Mouse (Mus musculus) neural tube, embryonic 13.5 days (tissue): ENCODE results near the gene Fbxo34. TPM values are rescaled to one million over a fixed set of nuclear protein-coding genes. Genes with fewer than 3 reads are reported as not detected.

Experiments
- ATAC-seq: fragments of 200-750 bp; cut with Nextera tagmentation; 2 replicates; pipeline ENCODE4 v1.8.0; 2017; ENCODE audit warnings: low read depth, mild to moderate bottlenecking, moderate TSS enrichment, moderate library complexity
- H3K27ac ChIP-seq: fragments of 300-500 bp; sonication (generic); replicated peaks from 2 replicates; pipeline ENCODE4 v1.5.1; 2015; ENCODE audit warnings: moderate library complexity, mild to moderate bottlenecking, inconsistent platforms
- H3K27me3 ChIP-seq: fragments of 300-500 bp; sonication (generic); 2 replicates; pipeline ENCODE4 v1.6.1; 2015; ENCODE audit warnings: mild to moderate bottlenecking, inconsistent platforms
- H3K36me3 ChIP-seq: fragments of 300-500 bp; sonication (generic); 2 replicates; pipeline ENCODE4 v1.6.1; 2015; ENCODE audit warnings: mild to moderate bottlenecking, inconsistent platforms
- H3K4me1 ChIP-seq: fragments of 300-500 bp; sonication (generic); replicated peaks from 2 replicates; pipeline ENCODE4 v1.6.1; 2015; ENCODE audit warnings: inconsistent platforms
- H3K4me2 ChIP-seq: fragments of 300-500 bp; sonication (generic); 2 replicates; pipeline ENCODE4 v1.6.1; 2015; ENCODE audit warnings: inconsistent platforms, mild to moderate bottlenecking, moderate library complexity
- H3K4me3 ChIP-seq: fragments of 300-500 bp; sonication (generic); 2 replicates; pipeline ENCODE4 v1.5.1; 2015; ENCODE audit warnings: mild to moderate bottlenecking, inconsistent platforms
- H3K9ac ChIP-seq: fragments of 300-500 bp; sonication (generic); 2 replicates; pipeline ENCODE4 v1.6.1; 2015; ENCODE audit warnings: moderate library complexity, mild to moderate bottlenecking, inconsistent platforms
- H3K9me3 ChIP-seq: fragments of 300-500 bp; sonication (generic); 2 replicates; pipeline ENCODE4 v1.6.1; 2016; ENCODE audit warnings: inconsistent platforms
- WGBS: fragments of 180-500 bp; shearing (Covaris S2); methylation state at CpG from one replicate; pipeline ENCODE4 v1.1.7; 2015; 5-methylcytosine and 5-hydroxymethylcytosine counted together
- polyA plus RNA-seq: library from polyadenylated mRNA; unstranded; fragments of >200 nt; fragmentation: Nextera tagmentation; extraction: Ambion mirVana; gene quantifications from 2 replicates; pipeline ENCODE4 v1.2.1, GENCODE M21; 2015

Gene Fbxo34
- polyA plus RNA-seq, 1 experiment from 2014 or later, result 24.0 TPM

DNA sequence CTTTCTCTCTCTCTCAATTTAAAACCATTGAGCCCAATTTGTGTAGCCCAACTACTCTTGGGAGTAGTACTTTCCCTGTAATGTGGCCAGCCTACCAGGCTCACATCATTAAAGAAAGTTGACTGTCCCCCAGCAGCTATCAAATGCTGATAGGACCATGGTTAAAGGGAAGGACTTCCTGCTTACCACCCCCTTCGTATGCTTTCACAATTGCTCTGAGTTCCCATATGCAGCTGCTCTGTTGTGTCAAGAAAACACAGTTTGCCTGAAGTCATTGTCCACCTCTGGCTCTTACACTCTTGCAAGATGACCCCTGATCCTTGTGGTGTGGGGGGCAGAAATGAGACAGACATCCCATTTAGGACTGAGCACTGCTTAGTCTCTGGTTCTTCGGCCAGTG, 5.3 kb upstream of the Fbxo34 start:
- WGBS, result 74% methylated on average over 2 of the region's 2 CpGs
- no peaks in the 10 kb centered on the region for H3K4me1 ChIP-seq
- no peak for ATAC-seq
- H3K27ac ChIP-seq, result no peak overlapping the region
- no peaks in the 10 kb centered on the region for H3K27me3 ChIP-seq
- H3K9me3 ChIP-seq, result peaks cover 5% of the 10 kb centered on the region
- no peaks in the 10 kb centered on the region for H3K36me3 ChIP-seq
- no peak overlapping the region for H3K4me3 ChIP-seq
- H3K9ac ChIP-seq, result no peak overlapping the region
- no peak overlapping the region for H3K4me2 ChIP-seq

DNA sequence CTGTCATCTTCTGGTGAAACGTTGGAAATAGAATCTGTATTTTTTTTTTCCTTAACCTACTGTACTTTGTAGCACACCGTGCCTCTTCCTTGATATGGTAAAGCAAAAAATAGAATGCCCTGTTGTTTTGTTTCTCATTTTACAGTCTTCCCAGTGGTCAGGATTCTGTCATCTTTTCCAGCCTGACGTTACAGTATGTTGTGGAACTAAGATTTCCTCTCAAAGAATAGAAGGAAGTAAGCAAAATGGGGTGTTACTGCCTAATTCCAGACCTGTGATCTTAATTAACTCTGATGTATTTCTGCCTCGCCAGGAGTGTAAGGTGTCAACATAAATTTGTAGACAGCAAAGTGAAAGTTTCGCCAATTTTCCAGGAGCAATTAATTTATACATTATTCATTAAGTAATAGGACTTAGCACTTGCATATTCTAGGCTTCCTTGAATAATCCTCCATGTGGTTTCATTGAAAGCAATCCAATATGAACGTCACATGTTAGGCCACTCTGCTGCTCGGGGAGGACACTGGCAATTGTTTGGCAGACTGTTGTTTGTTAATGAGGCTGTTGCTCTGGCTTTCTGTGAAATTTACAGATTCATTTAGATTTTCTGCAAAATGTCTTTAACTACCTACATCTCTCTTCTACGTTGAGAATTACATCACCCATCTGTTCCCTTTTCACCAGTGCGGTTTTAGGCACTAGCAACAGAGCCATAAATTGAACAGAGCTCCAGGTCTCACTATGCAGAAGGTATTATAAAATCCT, 4.7 kb upstream of the Fbxo34 start:
- Histone ChIP-seq H3K4me3 (no peak overlapping the region), H3K36me3 (no peaks in the 10 kb centered on the region), H3K9me3 (no peaks in the 10 kb centered on the region), H3K9ac (no peak overlapping the region), H3K27ac (no peak overlapping the region), H3K27me3 (no peaks in the 10 kb centered on the region), H3K4me2 (no peak overlapping the region), H3K4me1 (no peaks in the 10 kb centered on the region)
- 70% methylated on average over 9 of the region's 9 CpGs for WGBS
- ATAC-seq, result no peak

DNA sequence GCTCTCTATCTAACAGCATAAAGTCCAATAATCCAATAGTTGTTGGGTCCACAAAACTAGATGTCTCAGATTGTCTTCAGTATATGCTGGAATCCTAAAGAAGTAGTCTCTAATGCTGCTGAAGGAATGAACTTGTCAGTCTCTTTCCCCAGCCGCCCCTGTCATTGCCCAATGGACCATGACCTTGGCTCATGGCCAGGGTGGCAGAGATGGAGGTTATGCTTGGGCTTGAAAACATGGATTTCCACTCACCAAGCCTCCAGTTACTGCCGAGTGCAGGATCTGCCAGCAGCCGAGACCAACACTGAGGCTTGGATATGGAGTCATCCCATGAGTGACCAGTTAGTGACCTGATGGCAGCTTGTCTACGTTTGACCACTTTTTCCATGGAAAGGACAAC, 9.3 kb downstream of the Fbxo34 start:
- Histone ChIP-seq H3K9me3 (no peaks in the 10 kb centered on the region), H3K36me3 (no peaks in the 10 kb centered on the region), H3K4me2 (no peak overlapping the region), H3K4me3 (no peak overlapping the region), H3K4me1 (no peaks in the 10 kb centered on the region), H3K27ac (no peak overlapping the region), H3K9ac (no peak overlapping the region), H3K27me3 (no peaks in the 10 kb centered on the region)
- WGBS, result 86% methylated on average over 4 of the region's 4 CpGs
- no peak for ATAC-seq

DNA sequence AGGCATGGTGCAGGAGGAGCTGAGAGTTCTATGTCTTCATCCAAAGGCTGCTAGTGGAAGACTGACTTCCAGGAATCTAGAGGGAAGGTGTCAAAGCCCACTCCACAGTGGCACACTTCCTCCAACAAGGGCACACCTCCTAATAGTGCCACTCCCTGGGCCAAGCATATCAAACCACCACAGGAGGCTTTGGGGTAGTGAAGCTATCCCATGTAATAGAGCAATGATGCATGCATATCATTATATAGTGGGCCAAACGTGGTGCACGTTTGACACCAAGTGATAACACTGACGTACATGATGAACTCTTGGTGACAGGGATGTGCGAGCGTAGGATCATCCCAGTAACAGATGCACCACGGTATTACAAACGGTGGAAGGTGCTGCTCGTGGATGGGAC, 11.8 kb downstream of the Fbxo34 start:
- 91% methylated on average over 8 of the region's 8 CpGs for WGBS
- no peak overlapping the region for H3K4me3 ChIP-seq
- ATAC-seq, result no peak
- no peaks in the 10 kb centered on the region for H3K36me3 ChIP-seq
- H3K9ac ChIP-seq, result no peak overlapping the region
- H3K9me3 ChIP-seq, result no peaks in the 10 kb centered on the region
- H3K27ac ChIP-seq, result no peak overlapping the region
- H3K4me1 ChIP-seq, result no peaks in the 10 kb centered on the region
- no peaks in the 10 kb centered on the region for H3K27me3 ChIP-seq
- no peak overlapping the region for H3K4me2 ChIP-seq

DNA sequence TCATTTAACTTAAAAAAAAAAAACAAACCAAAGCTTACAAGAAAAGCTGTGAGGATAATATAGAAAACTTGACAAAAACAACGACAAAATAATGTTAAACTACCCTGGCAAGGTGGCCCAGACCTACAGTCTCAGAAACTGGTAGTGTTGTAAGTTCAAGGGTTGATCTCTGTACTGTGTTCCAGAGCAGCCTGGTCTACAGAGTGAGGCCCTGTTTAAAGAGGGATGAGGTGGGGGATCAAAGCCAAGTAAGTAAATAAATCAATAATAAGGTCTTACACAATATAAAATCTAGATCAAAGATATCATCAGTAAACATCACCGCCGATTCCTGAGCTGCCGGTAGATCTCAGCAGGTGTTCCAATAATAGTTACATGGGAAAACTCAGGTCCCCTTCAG, 12.2 kb downstream of the Fbxo34 start:
- Histone ChIP-seq H3K4me2 (no peak overlapping the region), H3K4me1 (no peaks in the 10 kb centered on the region), H3K4me3 (no peak overlapping the region), H3K27me3 (no peaks in the 10 kb centered on the region), H3K27ac (no peak overlapping the region), H3K36me3 (no peaks in the 10 kb centered on the region), H3K9me3 (no peaks in the 10 kb centered on the region), H3K9ac (no peak overlapping the region)
- 88% methylated on average over 4 of the region's 4 CpGs for WGBS
- ATAC-seq, result no peak

DNA sequence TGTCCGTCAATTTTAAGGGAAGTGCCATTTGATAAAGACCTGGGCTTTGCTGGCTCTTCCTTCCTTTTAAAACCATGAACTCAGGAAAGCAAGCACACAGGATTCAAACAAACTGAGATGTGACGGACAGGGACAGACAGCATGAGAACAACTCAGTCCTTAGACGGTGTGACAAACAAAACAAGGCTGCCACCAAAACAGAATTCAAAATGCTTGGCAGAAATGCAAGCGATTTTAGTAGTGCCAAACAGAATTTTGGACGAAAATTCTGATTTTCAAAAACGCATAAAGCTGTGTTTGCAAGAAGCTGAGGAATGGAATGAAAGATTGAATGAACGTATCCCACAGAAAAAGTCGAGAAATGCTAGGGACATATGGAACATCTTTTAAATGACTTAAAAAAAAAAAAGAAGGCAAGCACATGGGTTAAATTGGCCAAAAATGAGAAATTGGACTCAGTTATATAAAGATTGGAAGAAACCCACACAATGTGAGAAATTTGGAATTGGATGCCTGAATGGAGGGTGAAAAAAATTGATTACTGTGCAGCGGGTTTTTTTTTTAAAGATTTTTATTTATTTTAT, 12.7 kb downstream of the Fbxo34 start:
- Histone ChIP-seq H3K27me3 (no peaks in the 10 kb centered on the region), H3K4me2 (no peak overlapping the region), H3K4me1 (no peaks in the 10 kb centered on the region), H3K4me3 (no peak overlapping the region), H3K9ac (no peak overlapping the region), H3K9me3 (no peaks in the 10 kb centered on the region), H3K36me3 (no peaks in the 10 kb centered on the region), H3K27ac (no peak overlapping the region)
- WGBS, result 84% methylated on average over 9 of the region's 9 CpGs
- ATAC-seq, result no peak

DNA sequence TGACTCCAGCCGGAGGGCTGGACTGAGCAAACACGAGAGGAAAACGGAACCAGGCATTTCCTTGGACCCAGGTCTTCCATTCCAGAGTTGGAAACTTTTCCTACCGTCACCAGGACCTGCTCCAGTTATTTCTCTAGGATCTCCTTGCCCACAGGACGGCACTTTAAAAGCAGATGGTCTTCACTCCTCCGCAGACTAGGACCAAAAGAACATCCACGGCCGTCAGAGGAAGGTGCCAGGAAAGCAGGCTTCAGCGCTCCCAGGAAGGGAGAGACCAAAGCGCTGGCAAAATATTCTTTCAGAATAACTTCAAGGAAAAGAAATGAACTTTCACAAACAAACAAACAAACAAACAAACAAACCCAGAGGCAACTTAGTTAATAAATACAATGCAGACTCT, 14.2 kb downstream of the Fbxo34 start:
- H3K9ac ChIP-seq, result no peak overlapping the region
- no peak for ATAC-seq
- no peak overlapping the region for H3K4me3 ChIP-seq
- H3K36me3 ChIP-seq, result no peaks in the 10 kb centered on the region
- H3K4me2 ChIP-seq, result no peak overlapping the region
- no peaks in the 10 kb centered on the region for H3K4me1 ChIP-seq
- no peaks in the 10 kb centered on the region for H3K9me3 ChIP-seq
- WGBS, result 90% methylated on average over 10 of the region's 10 CpGs
- no peak overlapping the region for H3K27ac ChIP-seq
- no peaks in the 10 kb centered on the region for H3K27me3 ChIP-seq

DNA sequence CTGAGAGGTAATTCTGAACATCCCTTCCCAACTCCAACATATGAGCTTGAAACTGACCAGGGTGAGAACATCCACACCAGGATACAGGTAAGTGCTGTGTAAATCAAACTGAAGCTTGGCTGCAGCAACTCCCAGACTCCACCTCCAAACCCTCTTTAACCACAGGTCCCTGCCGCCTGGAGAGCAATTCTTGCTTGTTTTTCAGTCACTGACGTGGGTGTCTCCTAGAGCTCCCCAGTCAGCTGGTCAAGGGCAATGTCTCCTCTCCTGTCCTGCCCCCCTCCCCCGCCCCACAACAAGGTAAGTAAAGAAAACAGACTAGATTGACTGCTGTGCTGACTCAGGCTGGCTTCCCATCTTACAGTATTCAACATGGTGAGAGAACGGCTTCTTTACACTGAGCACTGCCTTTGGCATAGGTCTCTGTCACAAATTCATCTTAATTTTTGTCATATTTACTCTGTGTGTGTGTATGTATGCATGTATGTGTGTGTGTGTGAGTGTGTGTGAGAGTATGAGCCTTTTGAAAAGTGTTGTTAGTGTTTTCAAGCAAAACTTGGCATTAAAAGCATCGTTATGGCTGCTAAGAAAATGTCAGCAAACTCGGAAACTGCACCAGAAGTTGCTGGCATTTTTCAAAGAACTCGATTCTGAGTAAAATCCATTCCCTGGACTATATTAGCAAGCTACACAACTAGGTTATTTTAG, 15.4 kb downstream of the Fbxo34 start:
- Histone ChIP-seq H3K36me3 (no peaks in the 10 kb centered on the region), H3K9me3 (no peaks in the 10 kb centered on the region), H3K4me3 (no peak overlapping the region), H3K27ac (no peak overlapping the region), H3K9ac (no peak overlapping the region), H3K4me2 (no peak overlapping the region), H3K4me1 (no peaks in the 10 kb centered on the region), H3K27me3 (no peaks in the 10 kb centered on the region)
- 48% methylated on average over 7 of the region's 7 CpGs for WGBS
- ATAC-seq, result no peak

DNA sequence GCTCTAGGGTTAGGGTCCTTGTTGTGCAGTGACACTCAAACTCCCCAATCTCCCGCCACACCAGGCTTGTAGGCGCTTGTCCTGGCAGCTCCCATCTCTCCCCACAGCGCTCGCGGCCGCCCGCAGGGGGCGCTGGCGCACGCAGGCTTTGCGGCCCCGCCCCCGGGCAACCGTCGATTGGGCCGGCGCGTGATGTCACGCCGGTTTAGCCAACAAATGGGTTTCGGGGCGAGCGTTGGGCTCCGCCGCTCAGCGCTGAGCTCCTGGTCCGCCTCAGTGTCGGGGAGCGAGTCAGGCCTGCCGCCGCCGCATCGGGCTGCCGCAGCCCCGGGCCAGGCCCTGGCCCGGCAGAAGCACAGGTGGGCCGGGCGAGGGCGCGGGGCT, 22.1 kb downstream of the Fbxo34 start:
- Histone ChIP-seq H3K4me3 (peak overlapping the region; percentile 93), H3K27ac (peak overlapping the region; percentile 88), H3K36me3 (no peaks in the 10 kb centered on the region), H3K4me2 (peak overlapping the region; percentile 58), H3K27me3 (no peaks in the 10 kb centered on the region), H3K9ac (peak overlapping the region; percentile 97), H3K9me3 (no peaks in the 10 kb centered on the region), H3K4me1 (peaks cover 17% of the 10 kb centered on the region)
- WGBS, result under 1% methylated on average over 36 of the region's 40 CpGs
- peak; percentile 97 for ATAC-seq

DNA sequence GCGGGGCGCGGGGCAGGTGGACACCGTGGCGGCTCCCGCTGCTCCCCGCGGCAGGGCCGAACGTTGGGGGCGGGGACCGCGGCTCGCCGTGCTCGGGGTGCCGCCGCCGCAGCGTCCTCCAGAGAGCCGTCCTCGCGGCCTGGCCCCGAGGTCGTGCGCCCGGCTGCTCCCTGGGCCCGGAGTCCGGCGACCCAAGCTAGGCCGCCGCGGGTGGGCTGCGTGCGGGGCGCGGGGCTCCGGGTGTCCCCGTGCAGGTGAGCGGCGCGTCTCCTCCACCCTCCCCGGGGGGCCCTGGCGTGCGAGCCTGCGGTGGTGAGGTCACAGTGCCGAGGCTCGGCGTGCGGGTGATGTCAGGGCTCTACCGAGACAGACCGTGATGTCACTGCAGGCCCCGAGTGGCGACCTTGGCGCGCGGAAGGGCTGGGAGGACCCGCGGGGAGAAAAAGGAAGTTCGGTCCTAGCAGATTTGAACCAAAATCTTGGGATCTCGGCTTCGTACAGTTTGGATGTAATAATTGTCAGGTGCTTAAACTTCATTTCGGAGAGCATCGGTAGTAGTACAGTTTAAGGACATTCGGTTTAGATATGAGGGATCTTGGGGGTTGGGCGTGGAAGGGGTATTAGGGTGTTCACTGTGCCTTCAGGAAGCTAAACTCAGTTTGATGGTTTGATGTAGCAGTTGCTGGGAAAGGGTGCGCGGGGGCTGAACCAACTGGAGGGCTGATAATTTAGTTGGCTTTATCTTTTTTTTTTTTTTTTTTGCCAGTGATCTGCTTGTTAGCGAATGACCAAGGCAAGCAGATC, 22.7 kb downstream of the Fbxo34 start:
- no peaks in the 10 kb centered on the region for H3K9me3 ChIP-seq
- H3K27ac ChIP-seq, result peak overlapping the region; percentile 88
- H3K9ac ChIP-seq, result peak overlapping the region; percentile 97
- peak; percentile 85 for ATAC-seq
- WGBS, result 3% methylated on average over 51 of the region's 69 CpGs
- peaks cover 17% of the 10 kb centered on the region for H3K4me1 ChIP-seq
- peak overlapping the region; percentile 93 for H3K4me3 ChIP-seq
- H3K27me3 ChIP-seq, result no peaks in the 10 kb centered on the region
- H3K4me2 ChIP-seq, result peak overlapping the region; percentile 58
- no peaks in the 10 kb centered on the region for H3K36me3 ChIP-seq

DNA sequence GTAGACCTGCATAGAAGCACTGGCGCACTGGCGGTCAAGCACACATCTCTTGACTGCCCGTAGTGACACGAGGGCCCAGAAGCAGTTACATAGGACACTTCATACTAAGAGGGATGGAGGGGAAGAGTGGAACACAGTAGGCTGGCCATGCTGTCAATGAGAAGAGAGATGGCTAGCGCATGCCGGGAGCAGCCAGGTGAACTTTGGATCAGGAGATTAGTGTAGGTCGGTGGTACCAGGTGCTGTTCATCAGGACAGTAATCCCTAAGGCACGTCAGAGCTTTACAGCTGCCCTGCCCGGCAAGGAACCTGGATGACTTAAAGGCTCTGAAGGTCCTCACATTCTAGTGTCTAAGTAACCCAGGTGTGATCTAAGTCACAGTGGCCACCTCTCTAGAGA, 23.7 kb downstream of the Fbxo34 start:
- no peak for ATAC-seq
- Histone ChIP-seq H3K4me1 (peaks cover 17% of the 10 kb centered on the region), H3K36me3 (no peaks in the 10 kb centered on the region), H3K4me2 (peak overlapping the region; percentile 58), H3K27ac (no peak overlapping the region), H3K4me3 (peak overlapping the region; percentile 93; the same call in 1 of the 2 replicates), H3K9ac (0 out of 2 replicates have a peak overlapping the region, but pooled peaks have one; percentile 97), H3K9me3 (no peaks in the 10 kb centered on the region), H3K27me3 (no peaks in the 10 kb centered on the region)
- WGBS, result 94% methylated on average over 9 of the region's 9 CpGs
